Mouse (Mus musculus) heart, postnatal 0 days (tissue): Measurements from ENCODE around the gene Gna14. TPM values are rescaled to one million over a fixed set of nuclear protein-coding genes. Genes with fewer than 3 reads are reported as not detected.

Source experiments
- ATAC-seq: fragments of 200-750 bp; cut with Nextera tagmentation; 2 replicates; pipeline ENCODE4 v1.8.0; 2017; ENCODE audit warnings: low read depth, moderate number of reproducible peaks, moderate library complexity; ENCODE audit not compliant: insufficient read depth
- DNase-seq: peaks from one replicate; pipeline ENCODE4 v3.0.0-alpha.2; 2016; ENCODE audit warnings: low spot score
- H3K27ac ChIP-seq: fragments of 300-500 bp; sonication (generic); 2 replicates; pipeline ENCODE4 v1.5.1; 2014; ENCODE audit warnings: low read depth, mild to moderate bottlenecking
- H3K27me3 ChIP-seq: fragments of 300-500 bp; sonication (generic); 2 replicates; pipeline ENCODE4 v1.6.1; 2014; ENCODE audit warnings: low read length, mixed read lengths; ENCODE audit not compliant: control insufficient read depth, insufficient read depth
- H3K36me3 ChIP-seq: fragments of 300-500 bp; sonication (generic); replicated peaks from 2 replicates; pipeline ENCODE4 v1.6.1; 2014; ENCODE audit warnings: low read length, mixed read lengths; ENCODE audit not compliant: control insufficient read depth, insufficient read depth
- H3K4me1 ChIP-seq: fragments of 300-500 bp; sonication (generic); 2 replicates; pipeline ENCODE4 v1.6.1; 2014; ENCODE audit warnings: antibody characterized with exemption; ENCODE audit not compliant: control insufficient read depth, insufficient read depth
- H3K4me2 ChIP-seq: fragments of 300-500 bp; sonication (generic); 2 replicates; pipeline ENCODE4 v1.6.1; 2014; ENCODE audit warnings: low read depth, mild to moderate bottlenecking, low read length, moderate library complexity
- H3K4me3 ChIP-seq: fragments of 300-500 bp; sonication (generic); 2 replicates; pipeline ENCODE4 v1.5.1; 2014; ENCODE audit warnings: low read depth, low read length
- H3K9ac ChIP-seq: fragments of 300-500 bp; sonication (generic); replicated peaks from 2 replicates; pipeline ENCODE4 v1.6.1; 2014; ENCODE audit warnings: low read depth, low read length, mixed read lengths
- H3K9me3 ChIP-seq: fragments of 300-500 bp; sonication (generic); replicated peaks from 2 replicates; pipeline ENCODE4 v1.6.1; 2016; ENCODE audit warnings: low read length; ENCODE audit not compliant: control insufficient read depth
- CTCF ChIP-seq: IDR thresholded peaks from 2 replicates; pipeline ENCODE4 v1.5.1; 2016; ENCODE audit warnings: antibody characterized with exemption, control low read depth, low read depth
- EP300 ChIP-seq: IDR thresholded peaks from 2 replicates; pipeline ENCODE4 v1.6.1; 2016; ENCODE audit warnings: antibody characterized with exemption, low read depth
- WGBS: fragments of 180-500 bp; shearing (Covaris S2); extraction: QIAGEN DNeasy Blood & Tissue Kit; methylation state at CpG from one replicate; pipeline ENCODE4 v1.1.7; 2014; 5-methylcytosine and 5-hydroxymethylcytosine counted together
- polyA plus RNA-seq: library from polyadenylated mRNA; unstranded; fragments of >200 nt; fragmentation: Nextera tagmentation; extraction: Ambion mirVana; gene quantifications from 2 replicates; pipeline ENCODE4 v1.2.1, GENCODE M21; 2015
- total RNA-seq: library from RNA; depleted of rRNA; stranded (reverse); fragments of >200 nt; gene quantifications from 2 replicates; pipeline ENCODE4 v1.2.3, GENCODE M21; 2014; ENCODE audit warnings: low replicate concordance

Gene Gna14
- total and polyA plus RNA-seq, 2 experiments from 2014 or later = 0.33 to 3.1 TPM

DNA sequence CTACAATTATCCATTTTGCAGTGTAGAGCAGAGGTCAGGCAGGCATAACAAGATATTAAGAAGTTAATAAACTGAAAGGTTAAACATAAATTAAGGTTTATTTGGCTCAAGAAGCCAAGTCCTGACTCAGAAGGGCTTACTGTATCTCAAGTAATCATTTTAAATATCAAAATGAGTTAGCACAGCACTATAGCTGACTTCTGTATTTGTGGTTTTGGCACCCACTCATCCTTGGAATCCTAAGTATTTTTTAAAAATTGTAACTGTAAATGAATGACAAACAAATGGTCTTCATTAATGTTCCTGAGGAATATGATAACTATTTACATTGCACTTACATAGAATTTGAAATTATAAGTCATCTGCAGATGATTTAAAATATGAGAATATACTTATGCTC is 189.4 kb downstream of the Gna14 start:
- ATAC-seq (no peak), DNase-seq (no peak)
- Histone ChIP-seq H3K27me3 (no peaks in the 10 kb centered on the region), H3K4me2 (no peak overlapping the region), H3K36me3 (peaks cover 5% of the 10 kb centered on the region; the same call in 1 of the 2 replicates), H3K9ac (no peak overlapping the region), H3K9me3 (no peaks in the 10 kb centered on the region), H3K4me3 (no peak overlapping the region), H3K4me1 (no peaks in the 10 kb centered on the region), H3K27ac (no peak overlapping the region)
- no peak for TF ChIP-seq EP300
- no peak for TF ChIP-seq CTCF

GRCm38 (mm10) chr19:16625610-16626395 is 190.2 kb downstream of the Gna14 start:
- WGBS = 19% methylated on average over 14 of the region's 14 CpGs
- no peaks in the 10 kb centered on the region for H3K4me1 ChIP-seq
- TF ChIP-seq EP300 (no peak), CTCF (no peak)
- no peak overlapping the region for H3K4me3 ChIP-seq
- H3K27me3 ChIP-seq = no peaks in the 10 kb centered on the region
- peaks cover 5% of the 10 kb centered on the region; the same call in 1 of the 2 replicates for H3K36me3 ChIP-seq
- DNase-seq (no peak), ATAC-seq (peak; percentile 49; the same call in 1 of the 2 replicates)
- no peaks in the 10 kb centered on the region for H3K9me3 ChIP-seq
- no peak overlapping the region for H3K9ac ChIP-seq
- no peak overlapping the region for H3K27ac ChIP-seq
- H3K4me2 ChIP-seq = no peak overlapping the region
